Mouse (Mus musculus): ENCODE measurements at regions not wholly inside any gene's neighbourhood (a gene's known extent, or its start where the extent isn't known, plus 50 kb on each side); places are given as distances from the start of the nearest gene placed in this dataset. TPM values are rescaled to one million over a fixed set of nuclear protein-coding genes. Genes with fewer than 3 reads are reported as not detected.

Small RNAs in the stretch of these regions (microRNA-seq; reads per million reads assigned to microRNA genes)
- gene Gm22702, result not detected
